Mouse (Mus musculus): ENCODE measurements at regions not wholly inside any gene's neighbourhood (a gene's known extent, or its start where the extent isn't known, plus 50 kb on each side); places are given as distances from the start of the nearest gene placed in this dataset.
A peak's percentile ranks its signal among the peaks of the same experiment; 100 is the strongest.

- Histone ChIP-seq H3K36me3 (ENCODE audit: insufficient read depth, low read length) (no peaks in the 10 kb centered on the region), H3K4me1 (ENCODE audit: insufficient read depth, low read length) (no peaks in the 10 kb centered on the region), H3K27me3 (ENCODE audit: insufficient read depth, low read length) (no peaks in the 10 kb centered on the region), H3K4me2 (ENCODE audit: low read depth, low read length) (no peak overlapping the region), H3K4me3 (ENCODE audit: low read length) (no peak overlapping the region), H3K27ac (no peak overlapping the region), H3K9me3 (ENCODE audit: low read length) (no peaks in the 10 kb centered on the region), H3K9ac (replicated peaks; ENCODE audit: low read length) (no peak overlapping the region)
- no peak for TF ChIP-seq CTCF (IDR thresholded peaks at IDR 0.05; ENCODE audit: low read depth)
- WGBS: 28% methylated on average over 4 of the region's 4 CpGs
- DNase-seq (ENCODE audit: low spot score): peak; percentile 44
- no peak for ATAC-seq
Measured at GRCm38 (mm10) chr2:144188485-144188884, 82.0 kb upstream of the Mgme1 start.

- Histone ChIP-seq H3K4me2 (ENCODE audit: low read depth, low read length) (no peak overlapping the region), H3K4me3 (ENCODE audit: low read length) (no peak overlapping the region), H3K9ac (replicated peaks; ENCODE audit: low read length) (no peak overlapping the region), H3K27ac (no peak overlapping the region), H3K27me3 (ENCODE audit: insufficient read depth, low read length) (no peaks in the 10 kb centered on the region), H3K4me1 (ENCODE audit: insufficient read depth, low read length) (no peaks in the 10 kb centered on the region), H3K9me3 (ENCODE audit: low read length) (no peaks in the 10 kb centered on the region), H3K36me3 (ENCODE audit: insufficient read depth, low read length) (no peaks in the 10 kb centered on the region)
- WGBS: 74% methylated on average over 7 of the region's 7 CpGs
- DNase-seq (ENCODE audit: low spot score): no peak
- ATAC-seq: no peak
- TF ChIP-seq CTCF (IDR thresholded peaks at IDR 0.05; ENCODE audit: low read depth): no peak
Measured at GRCm38 (mm10) chr2:144189756-144190155, 80.7 kb upstream of the Mgme1 start.

- Histone ChIP-seq H3K36me3 (ENCODE audit: insufficient read depth, low read length) (no peaks in the 10 kb centered on the region), H3K27ac (no peak overlapping the region), H3K9ac (replicated peaks; ENCODE audit: low read length) (no peak overlapping the region), H3K9me3 (ENCODE audit: low read length) (no peaks in the 10 kb centered on the region), H3K4me3 (ENCODE audit: low read length) (no peak overlapping the region), H3K27me3 (ENCODE audit: insufficient read depth, low read length) (no peaks in the 10 kb centered on the region), H3K4me2 (ENCODE audit: low read depth, low read length) (no peak overlapping the region), H3K4me1 (ENCODE audit: insufficient read depth, low read length) (no peaks in the 10 kb centered on the region)
- TF ChIP-seq CTCF (IDR thresholded peaks at IDR 0.05; ENCODE audit: low read depth): no peak
- ATAC-seq: no peak
- 81% methylated on average over 9 of the region's 9 CpGs for WGBS
- DNase-seq (ENCODE audit: low spot score): no peak
Measured at GRCm38 (mm10) chr2:144191018-144191417, 79.4 kb upstream of the Mgme1 start.

GRCm38 (mm10) chr2:144191707-144192106, 78.8 kb upstream of the Mgme1 start:
- no peaks in the 10 kb centered on the region for H3K36me3 ChIP-seq (ENCODE audit: insufficient read depth, low read length)
- no peaks in the 10 kb centered on the region for H3K9me3 ChIP-seq (ENCODE audit: low read length)
- DNase-seq (ENCODE audit: low spot score): no peak
- no peaks in the 10 kb centered on the region for H3K27me3 ChIP-seq (ENCODE audit: insufficient read depth, low read length)
- no peak for ATAC-seq
- H3K9ac ChIP-seq (replicated peaks; ENCODE audit: low read length): no peak overlapping the region
- H3K4me3 ChIP-seq (ENCODE audit: low read length): no peak overlapping the region
- no peaks in the 10 kb centered on the region for H3K4me1 ChIP-seq (ENCODE audit: insufficient read depth, low read length)
- TF ChIP-seq CTCF (IDR thresholded peaks at IDR 0.05; ENCODE audit: low read depth): no peak
- 88% methylated on average over 4 of the region's 4 CpGs for WGBS
- no peak overlapping the region for H3K27ac ChIP-seq
- H3K4me2 ChIP-seq (ENCODE audit: low read depth, low read length): no peak overlapping the region

- H3K9me3 ChIP-seq (ENCODE audit: low read length): no peaks in the 10 kb centered on the region
- no peak overlapping the region for H3K9ac ChIP-seq (replicated peaks; ENCODE audit: low read length)
- DNase-seq (ENCODE audit: low spot score): no peak
- no peaks in the 10 kb centered on the region for H3K4me1 ChIP-seq (ENCODE audit: insufficient read depth, low read length)
- TF ChIP-seq CTCF (IDR thresholded peaks at IDR 0.05; ENCODE audit: low read depth): no peak
- H3K27me3 ChIP-seq (ENCODE audit: insufficient read depth, low read length): no peaks in the 10 kb centered on the region
- ATAC-seq: no peak
- WGBS: 87% methylated on average over 8 of the region's 8 CpGs
- H3K4me2 ChIP-seq (ENCODE audit: low read depth, low read length): no peak overlapping the region
- no peaks in the 10 kb centered on the region for H3K36me3 ChIP-seq (ENCODE audit: insufficient read depth, low read length)
- no peak overlapping the region for H3K4me3 ChIP-seq (ENCODE audit: low read length)
- H3K27ac ChIP-seq: no peak overlapping the region
Measured at GRCm38 (mm10) chr2:144192428-144192827, 78.0 kb upstream of the Mgme1 start.

GRCm38 (mm10) chr2:144195851-144196250, 74.6 kb upstream of the Mgme1 start:
- 41% methylated on average over 14 of the region's 14 CpGs for WGBS
- no peaks in the 10 kb centered on the region for H3K36me3 ChIP-seq (ENCODE audit: insufficient read depth, low read length)

GRCm38 (mm10) chr2:144197139-144197538, 73.3 kb upstream of the Mgme1 start:
- Histone ChIP-seq H3K36me3 (ENCODE audit: insufficient read depth, low read length) (no peaks in the 10 kb centered on the region), H3K4me2 (ENCODE audit: low read depth, low read length) (no peak overlapping the region), H3K27ac (no peak overlapping the region), H3K27me3 (ENCODE audit: insufficient read depth, low read length) (no peaks in the 10 kb centered on the region), H3K9ac (replicated peaks; ENCODE audit: low read length) (no peak overlapping the region), H3K4me3 (ENCODE audit: low read length) (no peak overlapping the region), H3K4me1 (ENCODE audit: insufficient read depth, low read length) (no peaks in the 10 kb centered on the region), H3K9me3 (ENCODE audit: low read length) (no peaks in the 10 kb centered on the region)
- peak; percentile 59 for TF ChIP-seq CTCF (IDR thresholded peaks at IDR 0.05; ENCODE audit: low read depth)
- DNase-seq (ENCODE audit: low spot score) (peak; percentile 34), ATAC-seq (no peak)
- 86% methylated on average over 2 of the region's 2 CpGs for WGBS

More at GRCm38 (mm10) chr2:144195851-144196250, 74.6 kb upstream of the Mgme1 start:
- TF ChIP-seq CTCF (IDR thresholded peaks at IDR 0.05; ENCODE audit: low read depth): no peak
- Histone ChIP-seq H3K9ac (replicated peaks; ENCODE audit: low read length) (no peak overlapping the region), H3K4me3 (ENCODE audit: low read length) (no peak overlapping the region), H3K9me3 (ENCODE audit: low read length) (no peaks in the 10 kb centered on the region), H3K27ac (no peak overlapping the region), H3K4me2 (ENCODE audit: low read depth, low read length) (no peak overlapping the region), H3K27me3 (ENCODE audit: insufficient read depth, low read length) (no peaks in the 10 kb centered on the region), H3K4me1 (ENCODE audit: insufficient read depth, low read length) (no peaks in the 10 kb centered on the region)
- DNase-seq (ENCODE audit: low spot score) (peak; percentile 30), ATAC-seq (peak; percentile 56)
